15 mouse cellular contexts compared by ENCODE assay signal in genomic region chr1:68834686-68835085, GRCm38 (mm10).
"Had no signal": no experiment of that assay in that cellular context is flagged by ENCODE, and none has a peak within 500 bp of the region (broad histone marks: within the 10 kb centered on the region; RNA-seq: fewer than 3 reads in every experiment).

No protein-coding gene starts in this region.

- H3K27me3 ChIP-seq: limb, embryonic 15.5 days; midbrain, embryonic 12.5 days had no signal

- H3K4me2 ChIP-seq: limb, embryonic 15.5 days; liver, embryonic 11.5 days; lung, embryonic 14.5 days; midbrain, embryonic 12.5 days had no signal

- H3K9ac ChIP-seq: limb, embryonic 15.5 days; liver, embryonic 14.5 days; liver, postnatal 0 days; lung, embryonic 14.5 days; midbrain, embryonic 12.5 days had no signal

- H3K4me3 ChIP-seq: layer of hippocampus, adult 2 months; limb, embryonic 15.5 days; midbrain, embryonic 12.5 days had no signal

- H3K9me3 ChIP-seq: limb, embryonic 15.5 days; midbrain, embryonic 12.5 days had no signal

- H3K36me3 ChIP-seq: limb, embryonic 15.5 days; midbrain, embryonic 12.5 days had no signal

- ATAC-seq: liver, postnatal 0 days; lung, postnatal 0 days; midbrain, embryonic 16.5 days had no signal

- DNase-seq: kidney, postnatal 25 days; layer of hippocampus, adult 9-11 months; liver, postnatal 0 days; lung, embryonic 14.5 days; thymus, adult 18-20 months; thymus, postnatal 36 days had no signal

- H3K4me1 ChIP-seq: limb, embryonic 15.5 days had no signal

- H3K27ac ChIP-seq: kidney, postnatal 0 days; layer of hippocampus, adult 2 months; limb, embryonic 15.5 days; liver, embryonic 14.5 days; macrophage; midbrain, embryonic 12.5 days had no signal
